Mouse (Mus musculus): Measurements from ENCODE around the gene Socs7. TPM values are rescaled to one million over a fixed set of nuclear protein-coding genes. Genes with fewer than 3 reads are reported as not detected.

The Socs7 gene
- polyA plus RNA-seq, 1 experiment from 2014 or later = 1.1 TPM

DNA sequence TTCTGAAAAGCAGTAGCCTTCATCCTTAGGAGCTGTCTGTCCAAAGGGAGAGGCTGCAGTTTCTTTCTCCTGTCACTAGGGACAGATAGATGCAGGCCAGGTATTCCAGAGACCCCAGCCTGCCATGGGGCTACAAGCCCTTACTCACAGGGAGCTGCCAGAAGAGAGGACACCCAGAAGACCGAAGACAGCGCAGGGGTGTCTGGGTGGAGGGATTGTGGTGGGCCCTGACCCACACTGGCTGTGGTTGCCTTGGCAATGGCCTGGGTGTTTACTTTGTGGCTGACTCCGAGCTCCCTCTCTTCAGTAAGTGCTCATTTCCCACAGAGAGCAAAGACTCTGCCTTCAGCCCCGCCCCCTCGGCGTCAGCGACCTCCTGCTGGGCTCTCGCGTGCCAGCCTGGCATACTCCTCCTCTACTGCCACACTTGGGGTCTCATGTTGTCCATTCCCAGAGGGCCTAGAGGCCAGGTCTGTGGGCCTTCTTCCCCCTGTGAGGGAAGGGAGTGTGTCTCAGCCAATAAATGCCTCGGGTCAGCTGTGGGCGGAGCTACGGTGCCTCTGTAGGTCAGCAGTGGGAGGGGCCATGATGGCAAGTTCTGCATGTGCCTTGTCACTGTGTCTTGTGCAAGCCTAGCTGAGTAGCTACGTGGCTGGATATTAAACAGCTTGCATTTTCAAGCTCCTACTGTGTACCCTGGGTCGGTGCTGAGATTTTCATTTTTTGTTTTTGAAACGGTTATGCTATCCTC is 72.5 kb downstream of the Socs7 start:
- Histone ChIP-seq H3K27ac (replicated peaks) (peak overlapping the region; percentile 98), H3K4me1 (replicated peaks) (peaks cover 91% of the 10 kb centered on the region), H3K36me3 (replicated peaks) (no peaks in the 10 kb centered on the region), H3K9me3 (replicated peaks) (no peaks in the 10 kb centered on the region), H3K27me3 (no peaks in the 10 kb centered on the region), H3K4me2 (peak overlapping the region; percentile 80), H3K4me3 (replicated peaks) (peak overlapping the region; percentile 65), H3K9ac (peak overlapping the region; percentile 70)
- WGBS (ENCODE audit: insufficient replicate concordance) = under 1% methylated on average over 15 of the region's 15 CpGs
- ATAC-seq (ENCODE audit: insufficient read depth) = peak; percentile 80

DNA sequence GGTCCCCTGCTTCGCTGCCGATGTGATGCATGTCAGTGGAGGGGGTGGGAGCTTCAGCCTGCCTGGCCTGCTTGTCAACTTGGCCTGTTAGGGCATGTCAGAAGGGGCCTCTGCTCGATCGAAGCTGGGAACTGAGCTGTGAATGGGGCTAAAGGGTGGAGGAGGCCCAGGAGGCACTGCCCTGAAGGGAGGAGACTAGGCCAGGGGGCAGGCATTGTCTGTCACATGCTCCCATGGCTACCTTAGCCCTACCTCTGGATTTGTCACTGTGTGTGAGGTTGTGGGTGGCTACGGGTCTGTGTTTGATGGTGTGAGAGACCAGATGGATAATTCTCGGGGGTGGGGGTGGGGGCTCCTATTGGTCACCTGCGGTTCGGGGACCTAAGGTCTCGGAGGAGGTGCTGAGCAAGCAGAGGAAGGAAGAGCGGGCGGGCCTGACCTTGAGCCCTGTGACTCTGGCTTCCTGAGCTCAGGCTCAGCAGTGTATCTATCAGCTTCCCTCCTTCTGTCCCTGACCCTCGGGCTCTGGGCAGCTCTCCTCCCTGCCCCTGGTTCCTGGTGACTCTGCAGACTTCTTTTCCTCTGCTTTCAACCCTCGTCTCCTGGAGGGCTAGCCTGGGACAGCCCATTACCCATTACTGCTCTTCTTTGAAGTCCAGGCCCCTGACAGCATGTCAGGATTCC is 73.6 kb downstream of the Socs7 start:
- 17% methylated on average over 13 of the region's 13 CpGs for WGBS (ENCODE audit: insufficient replicate concordance)
- peak; percentile 27 for ATAC-seq (ENCODE audit: insufficient read depth)
- Histone ChIP-seq H3K9ac (peak overlapping the region; percentile 70), H3K9me3 (replicated peaks) (no peaks in the 10 kb centered on the region), H3K36me3 (replicated peaks) (no peaks in the 10 kb centered on the region), H3K27me3 (no peaks in the 10 kb centered on the region), H3K27ac (replicated peaks) (peak overlapping the region; percentile 98), H3K4me3 (replicated peaks) (peak overlapping the region; percentile 65), H3K4me2 (peak overlapping the region; percentile 80), H3K4me1 (replicated peaks) (peaks cover 99% of the 10 kb centered on the region)

DNA sequence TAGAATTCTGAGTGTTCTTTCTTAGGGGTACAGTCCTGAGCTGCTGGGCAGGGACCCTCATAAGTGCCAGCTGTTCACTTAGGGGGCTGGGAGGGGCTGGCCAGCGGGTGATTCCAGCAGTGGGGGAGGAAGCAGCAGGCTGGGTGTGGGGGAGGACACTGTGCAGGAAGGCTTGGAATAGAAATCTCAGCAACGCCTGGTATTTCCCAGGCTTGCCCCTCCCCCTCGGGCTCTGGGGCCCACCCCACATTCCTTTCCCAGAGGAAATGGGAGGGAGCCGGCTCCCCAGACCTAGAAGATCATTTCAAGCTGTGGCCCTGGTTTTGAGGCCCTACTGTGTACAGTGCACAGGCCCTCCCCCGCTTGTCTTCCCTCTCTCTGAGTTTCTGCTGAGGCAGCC is 75.4 kb downstream of the Socs7 start:
- no peak for ATAC-seq (ENCODE audit: insufficient read depth)
- peaks cover 99% of the 10 kb centered on the region for H3K4me1 ChIP-seq (replicated peaks)
- H3K9ac ChIP-seq = no peak overlapping the region

DNA sequence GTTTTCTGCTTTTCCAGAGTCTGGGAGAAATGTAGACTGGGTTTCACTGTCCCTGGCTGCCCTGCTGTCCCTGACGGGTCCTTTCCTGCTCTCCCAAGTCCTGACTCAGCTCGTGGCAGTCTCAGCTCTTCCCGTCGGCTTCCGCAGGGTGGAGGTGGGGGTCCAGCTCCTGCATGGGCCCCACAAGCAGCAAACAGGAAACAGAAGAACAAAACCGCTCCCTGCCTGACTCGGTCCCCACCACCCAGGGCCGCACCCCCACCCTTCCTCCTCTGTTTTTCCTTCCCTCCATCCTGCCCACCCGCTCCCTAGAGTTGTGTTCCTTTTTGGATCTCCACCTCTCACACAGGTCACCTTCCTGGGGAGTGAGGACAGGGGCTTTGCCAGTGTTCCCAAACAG is 76.5 kb downstream of the Socs7 start:
- Histone ChIP-seq H3K4me1 (replicated peaks) (peaks cover 100% of the 10 kb centered on the region), H3K9me3 (replicated peaks) (no peaks in the 10 kb centered on the region), H3K36me3 (replicated peaks) (peaks cover 8% of the 10 kb centered on the region), H3K27ac (replicated peaks) (peak overlapping the region; percentile 98), H3K4me2 (peak overlapping the region; percentile 90), H3K27me3 (no peaks in the 10 kb centered on the region), H3K4me3 (replicated peaks) (no peak overlapping the region), H3K9ac (no peak overlapping the region; the same call in 1 of the 2 replicates)
- ATAC-seq (ENCODE audit: insufficient read depth) = no peak
- WGBS (ENCODE audit: insufficient replicate concordance) = 33% methylated on average over 9 of the region's 9 CpGs

More for the DNA sequence above, 75.4 kb downstream of the Socs7 start:
- Histone ChIP-seq H3K27ac (replicated peaks) (peak overlapping the region; percentile 98), H3K4me2 (no peak overlapping the region), H3K9me3 (replicated peaks) (no peaks in the 10 kb centered on the region), H3K36me3 (replicated peaks) (no peaks in the 10 kb centered on the region), H3K27me3 (no peaks in the 10 kb centered on the region), H3K4me3 (replicated peaks) (no peak overlapping the region)
- 40% methylated on average over 5 of the region's 5 CpGs for WGBS (ENCODE audit: insufficient replicate concordance)

DNA sequence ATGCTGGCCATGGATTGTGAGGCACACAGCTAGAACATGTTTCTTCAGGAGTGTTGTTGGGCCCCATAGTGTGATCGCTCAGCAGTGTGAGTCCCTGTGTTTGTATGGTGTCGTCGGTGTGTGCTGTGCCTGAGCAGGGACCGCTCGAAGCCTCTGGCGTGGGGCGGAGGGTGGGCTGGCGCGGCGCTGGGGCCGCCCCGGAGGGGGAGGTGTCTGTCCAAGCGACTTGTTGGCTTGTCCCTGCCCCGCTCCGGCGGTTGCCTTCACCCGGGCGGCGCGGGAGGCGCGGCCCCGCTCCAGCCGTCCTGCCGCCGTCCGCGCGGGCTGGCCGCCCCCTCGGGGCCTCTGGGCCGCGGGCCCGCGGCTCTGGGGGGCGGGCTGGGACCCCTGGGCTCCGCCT is 77.6 kb downstream of the Socs7 start:
- Histone ChIP-seq H3K4me1 (replicated peaks) (peaks cover 100% of the 10 kb centered on the region), H3K36me3 (replicated peaks) (peaks cover 19% of the 10 kb centered on the region), H3K9me3 (replicated peaks) (no peaks in the 10 kb centered on the region), H3K27ac (replicated peaks) (peak overlapping the region; percentile 98), H3K9ac (peak overlapping the region; percentile 96), H3K4me3 (replicated peaks) (peak overlapping the region; percentile 84), H3K27me3 (no peaks in the 10 kb centered on the region), H3K4me2 (peak overlapping the region; percentile 90)
- 0% methylated on average over 37 of the region's 37 CpGs for WGBS (ENCODE audit: insufficient replicate concordance)
- peak; percentile 66 for ATAC-seq (ENCODE audit: insufficient read depth)

DNA sequence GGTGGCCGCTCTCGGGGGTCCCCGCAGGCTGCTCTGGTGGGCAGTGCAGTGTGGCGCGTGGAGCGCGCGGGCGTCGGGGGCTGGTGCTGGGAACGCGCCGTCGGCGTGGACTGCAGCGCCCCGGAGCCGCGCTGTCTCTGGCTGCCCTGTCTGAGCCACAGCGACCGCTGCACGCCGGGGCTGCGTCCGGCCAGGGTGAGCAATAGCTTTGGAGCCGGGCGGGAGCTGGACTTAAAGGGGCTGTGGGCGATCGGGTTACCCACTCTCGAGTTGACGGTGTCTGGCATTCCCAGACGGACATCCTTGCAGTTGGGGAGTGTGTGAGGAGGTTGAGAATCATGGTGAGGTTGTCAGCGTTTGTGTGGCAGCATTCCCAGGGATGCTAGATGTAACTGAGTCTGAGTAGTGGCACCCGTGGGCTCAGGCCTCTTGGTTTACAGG is 78.1 kb downstream of the Socs7 start:
- Histone ChIP-seq H3K4me2 (peak overlapping the region; percentile 90), H3K36me3 (replicated peaks) (peaks cover 24% of the 10 kb centered on the region), H3K27ac (replicated peaks) (peak overlapping the region; percentile 98), H3K4me3 (replicated peaks) (peak overlapping the region; percentile 84), H3K27me3 (no peaks in the 10 kb centered on the region), H3K9ac (peak overlapping the region; percentile 96), H3K4me1 (replicated peaks) (peaks cover 100% of the 10 kb centered on the region), H3K9me3 (replicated peaks) (no peaks in the 10 kb centered on the region)
- ATAC-seq (ENCODE audit: insufficient read depth) = peak; percentile 57
- under 1% methylated on average over 34 of the region's 34 CpGs for WGBS (ENCODE audit: insufficient replicate concordance)

DNA sequence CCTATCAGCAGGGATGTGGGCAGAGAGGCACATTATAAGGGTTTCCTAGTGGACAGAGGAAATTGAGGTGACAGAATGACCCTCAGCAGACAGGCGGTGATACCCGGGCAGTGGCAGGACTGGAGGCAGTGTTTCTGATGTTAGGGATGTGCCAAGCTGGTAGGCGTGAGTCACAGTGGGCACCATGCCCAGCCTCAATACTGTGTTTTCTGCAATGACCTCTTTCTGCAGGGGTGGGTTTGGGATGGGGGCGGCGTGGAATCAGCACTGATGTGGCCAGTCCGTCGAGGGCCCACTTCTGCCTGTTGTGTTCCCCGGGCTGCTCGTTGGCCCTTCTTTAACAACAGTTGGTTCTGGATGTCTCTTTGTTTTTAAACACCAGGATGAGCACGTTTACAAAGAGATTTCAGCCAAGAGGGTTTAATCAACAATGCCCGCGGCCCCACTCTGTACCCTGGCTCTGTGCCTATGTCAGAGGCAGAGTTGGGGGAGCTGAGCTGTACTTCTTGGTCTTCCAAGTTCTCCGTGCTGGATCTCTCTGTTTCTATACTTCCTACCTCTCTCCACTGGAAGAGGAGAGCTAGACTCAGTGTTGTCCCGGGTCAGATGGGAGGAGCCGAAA is 78.8 kb downstream of the Socs7 start:
- Histone ChIP-seq H3K27me3 (no peaks in the 10 kb centered on the region), H3K9ac (peak overlapping the region; percentile 96), H3K4me2 (peak overlapping the region; percentile 90), H3K9me3 (replicated peaks) (no peaks in the 10 kb centered on the region), H3K4me1 (replicated peaks) (peaks cover 100% of the 10 kb centered on the region), H3K27ac (replicated peaks) (peak overlapping the region; percentile 98), H3K36me3 (replicated peaks) (peaks cover 30% of the 10 kb centered on the region), H3K4me3 (replicated peaks) (peak overlapping the region; percentile 84)
- ATAC-seq (ENCODE audit: insufficient read depth) = no peak
- 23% methylated on average over 15 of the region's 15 CpGs for WGBS (ENCODE audit: insufficient replicate concordance)

DNA sequence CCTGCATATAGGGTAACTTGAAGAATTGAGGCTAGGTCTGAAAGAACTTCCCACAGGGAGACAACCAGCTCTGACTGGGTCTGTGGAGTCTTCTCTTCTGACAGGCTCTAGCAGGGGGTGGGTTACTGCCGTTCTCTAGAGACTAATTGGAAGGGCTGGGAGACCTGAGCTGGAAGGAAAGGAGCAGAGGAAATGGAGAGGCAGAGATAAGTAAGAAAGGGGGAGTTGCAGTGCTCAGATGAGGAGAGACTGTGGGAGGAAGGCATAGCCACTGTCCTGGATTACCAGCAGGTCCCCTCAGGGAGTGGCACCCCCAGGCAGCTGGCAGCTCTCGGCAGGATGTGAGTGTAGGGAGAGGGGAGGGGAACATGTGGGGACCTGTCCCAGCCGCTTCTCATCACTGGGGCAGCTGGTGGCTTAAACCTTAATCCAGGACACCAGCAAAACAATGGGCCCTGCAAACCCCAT is 79.3 kb downstream of the Socs7 start:
- peak overlapping the region; percentile 98 for H3K27ac ChIP-seq (replicated peaks)
- H3K27me3 ChIP-seq = no peaks in the 10 kb centered on the region
- no peaks in the 10 kb centered on the region for H3K9me3 ChIP-seq (replicated peaks)
- H3K4me1 ChIP-seq (replicated peaks) = peaks cover 100% of the 10 kb centered on the region
- peak overlapping the region; percentile 96 for H3K9ac ChIP-seq
- H3K36me3 ChIP-seq (replicated peaks) = peaks cover 33% of the 10 kb centered on the region
- ATAC-seq (ENCODE audit: insufficient read depth) = no peak
- H3K4me2 ChIP-seq = peak overlapping the region; percentile 90
- WGBS (ENCODE audit: insufficient replicate concordance) = 7% methylated on average over 3 of the region's 3 CpGs
- peak overlapping the region; percentile 84 for H3K4me3 ChIP-seq (replicated peaks)

DNA sequence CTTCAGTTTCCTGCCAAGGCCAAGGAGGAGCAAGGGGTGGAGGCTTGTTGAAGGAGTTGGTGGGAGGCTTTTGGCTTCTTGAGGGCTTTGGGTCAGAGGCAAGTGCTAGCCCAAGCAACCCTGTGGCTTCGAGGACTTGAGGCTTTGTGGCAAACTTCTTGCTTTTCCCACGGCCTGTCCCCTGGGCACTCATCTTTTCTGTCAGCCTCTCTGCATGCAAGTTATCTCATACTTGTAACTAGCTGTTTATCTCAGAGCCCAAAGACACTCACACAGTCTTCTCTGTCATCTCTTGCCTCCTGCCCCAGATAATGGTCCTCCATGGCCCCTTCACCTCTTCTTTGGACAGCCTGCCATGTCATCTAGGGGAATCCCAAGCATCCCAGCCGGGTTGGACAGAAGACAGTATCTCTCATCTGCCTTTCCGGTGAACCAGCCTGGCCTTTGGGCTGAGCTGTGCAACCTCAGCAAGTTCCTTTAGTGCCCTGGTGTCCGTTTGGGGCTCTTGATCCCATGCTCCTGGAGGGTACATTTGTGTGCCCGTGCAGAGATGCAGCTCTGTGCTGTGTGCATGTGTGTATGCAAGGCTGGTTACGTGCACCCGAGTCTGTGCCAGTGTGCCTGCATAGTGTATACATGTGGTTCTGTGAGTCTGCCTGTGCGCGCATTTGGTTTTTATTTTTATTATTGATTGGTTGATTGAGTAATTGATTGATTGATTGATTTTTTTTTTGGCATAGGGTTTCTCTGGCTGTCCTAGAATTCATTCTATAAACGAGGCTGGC is 80.7 kb downstream of the Socs7 start:
- peaks cover 100% of the 10 kb centered on the region for H3K4me1 ChIP-seq (replicated peaks)
- H3K9ac ChIP-seq = peak overlapping the region; percentile 96
- H3K27ac ChIP-seq (replicated peaks) = peak overlapping the region; percentile 98

DNA sequence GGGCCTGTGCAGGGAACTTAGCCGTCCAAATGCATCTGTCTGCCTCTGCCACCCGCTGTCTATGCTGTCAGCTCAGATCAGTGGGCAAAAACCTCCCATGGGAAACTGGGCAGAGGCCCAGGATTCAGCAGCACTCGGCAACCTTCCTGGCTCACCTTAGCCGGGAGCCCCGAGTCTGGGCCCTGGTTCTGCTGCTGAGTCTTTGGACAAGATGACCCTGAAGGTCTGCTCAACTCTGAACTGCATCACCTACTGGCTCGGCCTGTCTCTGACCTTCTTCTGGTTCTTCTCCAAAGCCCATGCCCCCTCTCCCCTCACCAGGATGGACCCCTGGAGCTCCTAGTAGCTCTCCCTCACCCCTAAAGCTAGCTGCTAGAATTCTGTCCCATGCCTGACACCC is 83.2 kb downstream of the Socs7 start:
- peak overlapping the region; percentile 98 for H3K27ac ChIP-seq (replicated peaks)
- peak overlapping the region; percentile 84 for H3K4me3 ChIP-seq (replicated peaks)

More for the DNA sequence above, 80.7 kb downstream of the Socs7 start:
- 41% methylated on average over 11 of the region's 11 CpGs for WGBS (ENCODE audit: insufficient replicate concordance)
- H3K36me3 ChIP-seq (replicated peaks) = peaks cover 47% of the 10 kb centered on the region
- ATAC-seq (ENCODE audit: insufficient read depth) = peak; percentile 24
- peak overlapping the region; percentile 84 for H3K4me3 ChIP-seq (replicated peaks)
- H3K9me3 ChIP-seq (replicated peaks) = no peaks in the 10 kb centered on the region
- H3K4me2 ChIP-seq = peak overlapping the region; percentile 90
- no peaks in the 10 kb centered on the region for H3K27me3 ChIP-seq

More for the DNA sequence above, 83.2 kb downstream of the Socs7 start:
- Histone ChIP-seq H3K4me2 (peak overlapping the region; percentile 90), H3K9ac (peak overlapping the region; percentile 96), H3K4me1 (replicated peaks) (peaks cover 100% of the 10 kb centered on the region), H3K27me3 (no peaks in the 10 kb centered on the region), H3K9me3 (replicated peaks) (no peaks in the 10 kb centered on the region), H3K36me3 (replicated peaks) (peaks cover 72% of the 10 kb centered on the region)
- ATAC-seq (ENCODE audit: insufficient read depth) = no peak
- WGBS (ENCODE audit: insufficient replicate concordance) = 53% methylated on average over 6 of the region's 6 CpGs

Data from liver, embryonic 15.5 days (tissue).